9 mouse cellular contexts compared by ENCODE assay signal in genomic region chr4:130552312-130553120, GRCm38 (mm10). TPM values are rescaled to one million over a fixed set of nuclear protein-coding genes. Genes with fewer than 3 reads are reported as not detected.
DNase-seq lines count a peak whose midpoint lies in the region; ATAC-seq lines count a peak whose summit lies in the region.
"Had no signal": no experiment of that assay in that cellular context is flagged by ENCODE, and none has a peak within 500 bp of the region (broad histone marks: within the 10 kb centered on the region; RNA-seq: fewer than 3 reads in every experiment).

No protein-coding gene starts in this region.

- no peaks in the 10 kb centered on the region for H3K9me3 ChIP-seq in heart, embryonic 16.5 days (replicated peaks; ENCODE audit: control insufficient read depth, low read length)
- H3K9me3 ChIP-seq: liver, embryonic 15.5 days had no signal

- no peak overlapping the region for H3K9ac ChIP-seq in heart, embryonic 16.5 days (ENCODE audit: low read length)
- H3K9ac ChIP-seq: liver, embryonic 15.5 days had no signal

- H3K36me3 ChIP-seq in heart, embryonic 16.5 days (ENCODE audit: control insufficient read depth, insufficient read depth), result no peaks in the 10 kb centered on the region
- H3K36me3 ChIP-seq: liver, embryonic 15.5 days had no signal

- H3K27me3 ChIP-seq in heart, embryonic 16.5 days (ENCODE audit: control insufficient read depth, insufficient read depth, low read length), result no peaks in the 10 kb centered on the region
- H3K27me3 ChIP-seq: liver, embryonic 15.5 days had no signal

- no peak overlapping the region for H3K4me3 ChIP-seq in heart, embryonic 16.5 days (ENCODE audit: low read length)
- H3K4me3 ChIP-seq: liver, embryonic 15.5 days had no signal

- 0 out of 2 replicates have a peak, but pooled peaks have one; percentile 8 for ATAC-seq in heart, embryonic 16.5 days (replicated peaks; ENCODE audit: extremely low read depth, insufficient read depth, low FRiP score)
- ATAC-seq in megakaryocyte-erythroid progenitor cell, adult 5-6 weeks (replicated peaks; ENCODE audit: low FRiP score, low TSS enrichment, poor library complexity, severe bottlenecking), result peak; percentile 53
- ATAC-seq in CD4-positive, CD25-positive, alpha-beta regulatory T cell, adult 4 months, result no peak

- H3K27ac ChIP-seq in heart, embryonic 16.5 days (ENCODE audit: low read length), result no peak overlapping the region
- H3K27ac ChIP-seq: liver, embryonic 15.5 days had no signal

- 12% methylated on average over 8 of the region's 8 CpGs for WGBS in heart, embryonic 16.5 days

- intact Hi-C loops in heart, postnatal 36 days (cut with DNase I), result no loop called here

- peaks cover 8% of the 10 kb centered on the region; the same call in 1 of the 2 replicates for H3K4me1 ChIP-seq in heart, embryonic 16.5 days (ENCODE audit: control insufficient read depth, insufficient read depth, low read length)

- no peak overlapping the region for H3K4me2 ChIP-seq in heart, embryonic 16.5 days (ENCODE audit: low read depth, low read length)
- H3K4me2 ChIP-seq: liver, embryonic 15.5 days had no signal

- DNase-seq in heart, postnatal 36 days, result no peak
- peak; percentile 70 for DNase-seq in brain, adult 2 months (ENCODE audit: low read depth, low spot score)
- DNase-seq in forelimb bud, embryonic 11.5 days (ENCODE audit: low read depth, low spot score), result peak; percentile 60
- DNase-seq in layer of hippocampus, adult 18-20 months (ENCODE audit: low spot score in 2 of 2), result no peak
- no peak for DNase-seq in gastrocnemius, postnatal 4 days (ENCODE audit: low spot score in 2 of 2)

RNA-seq across cellular contexts. Expression of gene Nkain1, which starts 21.5 kb away (rescaled TPM):
- polyA plus RNA-seq in heart, embryonic 16.5 days (2015; fragmentation: Nextera tagmentation; extraction: Ambion mirVana), result 0.12 and 0.49 TPM in 2 replicates
- total RNA-seq in heart, postnatal 36 days (2021), result 1 to 10 TPM; 4.0 to 7.7 TPM
- total RNA-seq in megakaryocyte-erythroid progenitor cell, adult 5-6 weeks (2014; fragmentation: Nextera tagmentation), result 0.44 TPM in 1 of 2 replicates, not detected in the other
- total RNA-seq in megakaryocyte-erythroid progenitor cell, adult 5-6 weeks (2017), result not detected in 2 replicates
- 10 to 100 TPM; 35.5 to 37.1 TPM for total RNA-seq in layer of hippocampus, adult 18-20 months (2021)
- total RNA-seq in gastrocnemius, postnatal 4 days (2021), result 10 to 100 TPM; 12.0 to 12.1 TPM
- not detected for polyA plus RNA-seq in CD4-positive, CD25-positive, alpha-beta regulatory T cell, adult 4 months (2017; shearing (Covaris generic))
- polyA plus RNA-seq: liver, embryonic 15.5 days had no signal

Comparison
In these comparisons a context has a peak if more than half of its experiments do, and no peak if none do; other contexts are left out.
1. DNase-seq: peak in brain, adult 2 months (single experiment) and forelimb bud, embryonic 11.5 days (single experiment); none in heart, postnatal 36 days (0 of 2), layer of hippocampus, adult 18-20 months (0 of 2) and gastrocnemius, postnatal 4 days (0 of 2).